Mouse (Mus musculus) stomach, postnatal 0 days (tissue): Measurements from ENCODE around the gene Hsh2d. TPM values are rescaled to one million over a fixed set of nuclear protein-coding genes. Genes with fewer than 3 reads are reported as not detected.

ENCODE experiments used
- ATAC-seq: fragments of 200-750 bp; cut with Nextera tagmentation; 2 replicates; pipeline ENCODE4 v1.8.0; 2017; ENCODE audit not compliant: low FRiP score, low TSS enrichment
- DNase-seq: peaks from one replicate; pipeline ENCODE4 v3.0.0-alpha.2; 2016; ENCODE audit warnings: low spot score
- H3K27ac ChIP-seq: fragments of 300-500 bp; sonication (generic); replicated peaks from 2 replicates; pipeline ENCODE4 v1.5.1; 2014; ENCODE audit warnings: mild to moderate bottlenecking, control low read depth
- H3K27me3 ChIP-seq: fragments of 300-500 bp; sonication (generic); 2 replicates; pipeline ENCODE4 v1.6.1; 2014; ENCODE audit warnings: low read length; ENCODE audit not compliant: control insufficient read depth, insufficient read depth
- H3K36me3 ChIP-seq: fragments of 300-500 bp; sonication (generic); 2 replicates; pipeline ENCODE4 v1.6.1; 2014; ENCODE audit warnings: low read length, mixed read lengths; ENCODE audit not compliant: control insufficient read depth, insufficient read depth
- H3K4me1 ChIP-seq: fragments of 300-500 bp; sonication (generic); replicated peaks from 2 replicates; pipeline ENCODE4 v1.6.1; 2014; ENCODE audit warnings: antibody characterized with exemption; ENCODE audit not compliant: control insufficient read depth, insufficient read depth
- H3K4me2 ChIP-seq: fragments of 300-500 bp; sonication (generic); replicated peaks from 2 replicates; pipeline ENCODE4 v1.6.1; 2014; ENCODE audit warnings: low read depth, mild to moderate bottlenecking, control low read depth, moderate library complexity
- H3K4me3 ChIP-seq: fragments of 300-500 bp; sonication (generic); 2 replicates; pipeline ENCODE4 v1.5.1; 2014; ENCODE audit warnings: low read depth, low read length, control low read depth
- H3K9ac ChIP-seq: fragments of 300-500 bp; sonication (generic); 2 replicates; pipeline ENCODE4 v1.6.1; 2014; ENCODE audit warnings: mild to moderate bottlenecking, low read length, control low read depth, mixed read lengths
- H3K9me3 ChIP-seq: fragments of 300-500 bp; sonication (generic); 2 replicates; pipeline ENCODE4 v1.6.1; 2016; ENCODE audit warnings: low read length; ENCODE audit not compliant: control insufficient read depth
- CTCF ChIP-seq: IDR thresholded peaks from 2 replicates; pipeline ENCODE4 v1.5.1; 2016; ENCODE audit warnings: antibody characterized with exemption, low read depth, mild to moderate bottlenecking, moderate library complexity
- EP300 ChIP-seq: optimal IDR thresholded peaks from 2 replicates; pipeline ENCODE3; 2016; ENCODE audit warnings: antibody characterized with exemption
- WGBS: fragments of 180-500 bp; shearing (Covaris S2); extraction: QIAGEN DNeasy Blood & Tissue Kit; methylation state at CpG from one replicate; pipeline ENCODE4 v1.1.7; 2014; 5-methylcytosine and 5-hydroxymethylcytosine counted together
- polyA plus RNA-seq: library from polyadenylated mRNA; unstranded; fragments of >200 nt; fragmentation: Nextera tagmentation; extraction: Ambion mirVana; gene quantifications from 2 replicates; pipeline ENCODE4 v1.2.1, GENCODE M21; 2015

Hsh2d gene
- polyA plus RNA-seq, 1 experiment from 2014 or later = 3.9 TPM

GRCm38 (mm10) chr8:72220758-72221157 is 31.3 kb downstream of the Hsh2d start:
- no peak for TF ChIP-seq EP300
- TF ChIP-seq CTCF = peak; percentile 53
- Histone ChIP-seq H3K9ac (no peak overlapping the region), H3K9me3 (no peaks in the 10 kb centered on the region), H3K27me3 (no peaks in the 10 kb centered on the region), H3K27ac (no peak overlapping the region), H3K4me2 (peak overlapping the region; percentile 65), H3K4me1 (no peaks in the 10 kb centered on the region; the same call in 1 of the 2 replicates), H3K36me3 (peaks cover 14% of the 10 kb centered on the region), H3K4me3 (no peak overlapping the region)
- ATAC-seq = no peak
- WGBS = 82% methylated on average over 4 of the region's 4 CpGs
- no peak for DNase-seq

GRCm38 (mm10) chr8:72222656-72223055 is 33.2 kb downstream of the Hsh2d start:
- ATAC-seq (no peak), DNase-seq (no peak)
- H3K4me3 ChIP-seq = no peak overlapping the region
- no peaks in the 10 kb centered on the region for H3K27me3 ChIP-seq
- no peak overlapping the region for H3K4me2 ChIP-seq
- no peak overlapping the region for H3K9ac ChIP-seq
- 93% methylated on average over 5 of the region's 5 CpGs for WGBS
- H3K36me3 ChIP-seq = peaks cover 14% of the 10 kb centered on the region
- TF ChIP-seq EP300 (no peak), CTCF (no peak)
- H3K9me3 ChIP-seq = no peaks in the 10 kb centered on the region
- no peak overlapping the region for H3K27ac ChIP-seq
- no peaks in the 10 kb centered on the region; the same call in 1 of the 2 replicates for H3K4me1 ChIP-seq

GRCm38 (mm10) chr8:72239499-72240402 is 50.3 kb downstream of the Hsh2d start, which contains the start of gene Ap1m1:
TSS of gene Ap1m1 (plus strand) at chr8:72240018.
- peak; percentile 95 for ATAC-seq

GRCm38 (mm10) chr8:72240403-72240763 is 50.9 kb downstream of the Hsh2d start:
- Histone ChIP-seq H3K27me3 (no peaks in the 10 kb centered on the region), H3K4me2 (peak overlapping the region; percentile 69), H3K36me3 (no peaks in the 10 kb centered on the region), H3K4me1 (no peaks in the 10 kb centered on the region), H3K9me3 (no peaks in the 10 kb centered on the region), H3K9ac (peak overlapping the region; percentile 69), H3K4me3 (peak overlapping the region; percentile 70), H3K27ac (peak overlapping the region; percentile 94)
- DNase-seq (no peak), ATAC-seq (peak; percentile 41)
- WGBS = under 1% methylated on average over 24 of the region's 24 CpGs
- TF ChIP-seq EP300 (no peak), CTCF (no peak)

More at GRCm38 (mm10) chr8:72239499-72240402, 50.3 kb downstream of the Hsh2d start, which contains the start of gene Ap1m1:
- Histone ChIP-seq H3K4me2 (peak within 1 kb of the TSS; percentile 69), H3K27ac (peak within 1 kb of the TSS; percentile 94), H3K9ac (peak within 1 kb of the TSS; percentile 69), H3K27me3 (no peaks in the 10 kb centered on the region), H3K4me3 (peak within 1 kb of the TSS; percentile 70), H3K4me1 (no peaks in the 10 kb centered on the region), H3K36me3 (no peaks in the 10 kb centered on the region), H3K9me3 (no peaks in the 10 kb centered on the region)
- WGBS = under 1% methylated on average over 53 of the region's 54 CpGs
- DNase-seq = peak; percentile 98
- peak; percentile 84 for TF ChIP-seq CTCF
- peak; percentile 35 for TF ChIP-seq EP300

- no peak overlapping the region for H3K9ac ChIP-seq
- peak overlapping the region; percentile 70 for H3K4me3 ChIP-seq
- DNase-seq (no peak), ATAC-seq (no peak)
- H3K4me2 ChIP-seq = peak overlapping the region; percentile 69
- TF ChIP-seq CTCF (no peak), EP300 (no peak)
- H3K9me3 ChIP-seq = no peaks in the 10 kb centered on the region
- WGBS = 72% methylated on average over 7 of the region's 7 CpGs
- H3K27ac ChIP-seq = no peak overlapping the region
- no peaks in the 10 kb centered on the region for H3K4me1 ChIP-seq
- no peaks in the 10 kb centered on the region for H3K36me3 ChIP-seq
- no peaks in the 10 kb centered on the region for H3K27me3 ChIP-seq
These were observed 51.5 kb downstream of the Hsh2d start for GRCm38 (mm10) chr8:72240951-72241350.

- H3K4me3 ChIP-seq = no peak overlapping the region
- no peaks in the 10 kb centered on the region for H3K27me3 ChIP-seq
- H3K4me2 ChIP-seq = no peak overlapping the region
- H3K9ac ChIP-seq = no peak overlapping the region
- 90% methylated on average over 1 of the region's 1 CpGs for WGBS
- no peak for DNase-seq
- peaks cover 3% of the 10 kb centered on the region for H3K36me3 ChIP-seq
- H3K27ac ChIP-seq = no peak overlapping the region
- no peaks in the 10 kb centered on the region for H3K9me3 ChIP-seq
- no peak for TF ChIP-seq CTCF
- no peak for TF ChIP-seq EP300
- no peaks in the 10 kb centered on the region for H3K4me1 ChIP-seq
- no peak for ATAC-seq
These were observed 52.8 kb downstream of the Hsh2d start for GRCm38 (mm10) chr8:72242226-72242625.
